In the genomic region with DNA sequence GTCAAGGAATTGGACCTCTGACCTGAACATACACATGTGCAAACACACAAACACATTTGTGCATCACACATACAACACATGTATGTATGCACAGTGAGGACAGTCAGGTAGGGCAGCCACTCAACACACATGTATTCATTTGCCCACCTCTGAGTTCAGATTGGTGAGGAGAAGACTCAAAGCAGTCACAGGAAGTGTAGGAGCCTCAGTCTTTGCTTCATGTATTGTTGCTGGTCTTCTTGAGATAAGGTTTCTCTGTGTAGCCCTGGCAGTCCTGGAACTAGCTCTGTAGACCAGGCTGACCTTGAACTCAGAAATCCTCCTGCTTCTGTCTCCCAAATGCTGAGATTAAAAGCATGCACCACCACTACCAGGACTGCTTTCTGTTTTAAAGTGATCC, we compare ENCODE assay signal across 19 mouse cellular contexts. TPM values are rescaled to one million over a fixed set of nuclear protein-coding genes. Genes with fewer than 3 reads are reported as not detected.
DNase-seq lines count a peak whose midpoint lies in the region; ATAC-seq and TF ChIP-seq lines count a peak whose summit lies in the region.
"Had no signal": no experiment of that assay in that cellular context is flagged by ENCODE, and none has a peak within 500 bp of the region (broad histone marks: within the 10 kb centered on the region; RNA-seq: fewer than 3 reads in every experiment).

No protein-coding gene starts in this region.

- H3K79me2 ChIP-seq in MEL (ENCODE audit: control insufficient read depth, insufficient read depth, low read length, poor library complexity): peaks cover 24% of the 10 kb centered on the region

- intact Hi-C loops in left cerebral cortex, postnatal 36 days (cut with DNase I): no loop called here

- no peak overlapping the region for H3K4me2 ChIP-seq in heart, embryonic 11.5 days
- H3K4me2 ChIP-seq in liver, embryonic 13.5 days: peak overlapping the region; percentile 71
- H3K4me2 ChIP-seq in liver, postnatal 0 days (ENCODE audit: low read depth, low read length): peak overlapping the region; percentile 22; the same call in 1 of the 2 replicates
- H3K4me2 ChIP-seq: forebrain, embryonic 15.5 days; heart, embryonic 15.5 days; hindbrain, embryonic 14.5 days had no signal

- H3K9ac ChIP-seq in heart, embryonic 11.5 days (ENCODE audit: low read depth, low read length): no peak overlapping the region
- H3K9ac ChIP-seq in MEL (ENCODE audit: control insufficient read depth, low read depth, low read length, poor library complexity, severe bottlenecking): no peak overlapping the region
- H3K9ac ChIP-seq in liver, embryonic 13.5 days: peak overlapping the region; percentile 75
- no peak overlapping the region for H3K9ac ChIP-seq in liver, postnatal 0 days (replicated peaks)
- H3K9ac ChIP-seq: forebrain, embryonic 15.5 days; heart, embryonic 15.5 days; hindbrain, embryonic 14.5 days had no signal

- TF ChIP-seq POLR2A in MEL (IDR thresholded peaks at IDR 0.05; ENCODE audit: control insufficient read depth in 1 of 2, insufficient read depth in 1 of 2, low read depth in 1 of 2, low read length in 2 of 2, poor library complexity in 1 of 2): no peak

- H3K36me3 ChIP-seq in heart, embryonic 11.5 days (ENCODE audit: control insufficient read depth, insufficient read depth, low read length): no peaks in the 10 kb centered on the region
- H3K36me3 ChIP-seq in MEL (ENCODE audit: control insufficient read depth in 1 of 2, insufficient read depth in 2 of 2, low read length in 2 of 2): peaks cover 0 to 67% of the 10 kb centered on the region in 2 experiments; a peak in 2 of 4 replicates
- H3K36me3 ChIP-seq in liver, embryonic 13.5 days: 0 out of 2 replicates have a peak, but pooled peaks cover 8% of the 10 kb centered on the region
- peaks cover 5% of the 10 kb centered on the region; the same call in 1 of the 2 replicates for H3K36me3 ChIP-seq in liver, postnatal 0 days (replicated peaks; ENCODE audit: insufficient read depth, low read length)
- H3K36me3 ChIP-seq: embryonic facial prominence, embryonic 10.5 days; forebrain, embryonic 15.5 days; heart, embryonic 15.5 days; hindbrain, embryonic 10.5 days had no signal

- TF ChIP-seq CTCF in MEL (IDR thresholded peaks at IDR 0.05 in 2 of 3, conservative IDR thresholded peaks at IDR 0.05 in 1 of 3; ENCODE audit: control insufficient read depth in 1 of 3, insufficient read depth in 1 of 3, low read depth in 2 of 3, low read length in 3 of 3, poor library complexity in 1 of 3, severe bottlenecking in 1 of 3): no peak
- TF ChIP-seq CTCF in liver, postnatal 0 days (IDR thresholded peaks at IDR 0.05; ENCODE audit: low read depth): no peak

- no peak overlapping the region for H3K4me3 ChIP-seq in heart, embryonic 11.5 days (ENCODE audit: low read depth, low read length)
- H3K4me3 ChIP-seq in MEL (ENCODE audit: control insufficient read depth in 1 of 2, insufficient read depth in 1 of 2, low read depth in 2 of 2, low read length in 2 of 2): no peak overlapping the region
- H3K4me3 ChIP-seq in liver, embryonic 13.5 days (replicated peaks): peak overlapping the region; percentile 9; the same call in 1 of the 2 replicates
- H3K4me3 ChIP-seq in liver, postnatal 0 days (ENCODE audit: low read depth, low read length): no peak overlapping the region
- H3K4me3 ChIP-seq: embryonic facial prominence, embryonic 10.5 days; forebrain, embryonic 15.5 days; heart, embryonic 15.5 days; hindbrain, embryonic 10.5 days had no signal

- 0 out of 4 replicates have a peak, but pooled peaks have one; percentile 15 to 28 for TF ChIP-seq EP300 in MEL (IDR thresholded peaks at IDR 0.05; ENCODE audit: low read depth in 1 of 2, low read length in 2 of 2)
- no peak for TF ChIP-seq EP300 in liver, postnatal 0 days (IDR thresholded peaks at IDR 0.05; ENCODE audit: low read depth)

- H3K27me3 ChIP-seq in heart, embryonic 11.5 days (ENCODE audit: control insufficient read depth, insufficient read depth, low read length): no peaks in the 10 kb centered on the region
- H3K27me3 ChIP-seq in MEL (ENCODE audit: control insufficient read depth in 1 of 2, insufficient read depth in 2 of 2, low read length in 2 of 2): no peaks in the 10 kb centered on the region
- no peaks in the 10 kb centered on the region for H3K27me3 ChIP-seq in liver, embryonic 13.5 days
- no peaks in the 10 kb centered on the region for H3K27me3 ChIP-seq in liver, postnatal 0 days (ENCODE audit: insufficient read depth, low read length)
- H3K27me3 ChIP-seq: forebrain, embryonic 15.5 days; heart, embryonic 15.5 days; Patski had no signal

- TF ChIP-seq RAD21 in MEL (IDR thresholded peaks at IDR 0.05; ENCODE audit: low read depth, low read length): no peak

- no peak for ATAC-seq in heart, embryonic 11.5 days (replicated peaks; ENCODE audit: insufficient number of reproducible peaks, low FRiP score, low TSS enrichment)
- no peak for ATAC-seq in liver, embryonic 13.5 days (ENCODE audit: low read depth)
- no peak for ATAC-seq in liver, postnatal 0 days
- ATAC-seq: activated CD4-positive, CD25-positive, alpha-beta regulatory T cell, adult 4 months; forebrain, embryonic 15.5 days; Patski had no signal

- H3K9me3 ChIP-seq in heart, embryonic 11.5 days (replicated peaks; ENCODE audit: control insufficient read depth, low read length): no peaks in the 10 kb centered on the region
- no peaks in the 10 kb centered on the region for H3K9me3 ChIP-seq in MEL (replicated peaks; ENCODE audit: insufficient read depth, low read length)
- no peaks in the 10 kb centered on the region for H3K9me3 ChIP-seq in liver, embryonic 13.5 days (replicated peaks)
- H3K9me3 ChIP-seq in liver, postnatal 0 days (ENCODE audit: low read length): no peaks in the 10 kb centered on the region
- H3K9me3 ChIP-seq: embryonic facial prominence, embryonic 10.5 days; forebrain, embryonic 15.5 days; heart, embryonic 15.5 days; hindbrain, embryonic 10.5 days had no signal

- peaks cover 15% of the 10 kb centered on the region; the same call in 1 of the 2 replicates for H3K4me1 ChIP-seq in heart, embryonic 11.5 days (ENCODE audit: control insufficient read depth, insufficient read depth, low read length)
- H3K4me1 ChIP-seq in MEL (ENCODE audit: control insufficient read depth in 1 of 2, insufficient read depth in 2 of 2, low read length in 2 of 2): peaks cover 44 to 62% of the 10 kb centered on the region in 2 experiments
- H3K4me1 ChIP-seq in liver, embryonic 13.5 days (replicated peaks): peaks cover 97% of the 10 kb centered on the region
- H3K4me1 ChIP-seq in liver, postnatal 0 days (ENCODE audit: insufficient read depth): peaks cover 62% of the 10 kb centered on the region
- H3K4me1 ChIP-seq: embryonic facial prominence, embryonic 10.5 days; hindbrain, embryonic 10.5 days had no signal

- no peak for DNase-seq in heart, adult 18-20 months
- peak; percentile 50 for DNase-seq in MEL (ENCODE audit: low read depth, low spot score)
- DNase-seq in liver, embryonic 13.5 days: no peak
- DNase-seq in liver, postnatal 0 days: no peak
- DNase-seq in cerebellum, adult 11 months: no peak
- no peak for DNase-seq in left cerebral cortex, postnatal 36 days (ENCODE audit: low spot score in 2 of 2)
- DNase-seq: adrenal gland, postnatal 14 days; cerebellum, adult 2 months; cerebellum, postnatal 10 days; gastrocnemius, postnatal 14 days; heart, postnatal 14 days had no signal

- 0 out of 2 replicates have a peak overlapping the region, but pooled peaks have one; percentile 10 for H3K27ac ChIP-seq in heart, embryonic 11.5 days (ENCODE audit: low read depth, low read length)
- peak overlapping the region; percentile 20; the same call in 1 of the 2 replicates for H3K27ac ChIP-seq in MEL (ENCODE audit: control insufficient read depth, low read depth, low read length)
- peak overlapping the region; percentile 99 for H3K27ac ChIP-seq in liver, embryonic 13.5 days
- peak overlapping the region; percentile 91 for H3K27ac ChIP-seq in liver, postnatal 0 days (ENCODE audit: low read depth)
- H3K27ac ChIP-seq: embryonic facial prominence, embryonic 10.5 days; forebrain, embryonic 15.5 days; heart, embryonic 15.5 days; hindbrain, embryonic 10.5 days; hindbrain, embryonic 14.5 days had no signal

TF ChIP-seq in MEL, 35 proteins besides CTCF, POLR2A, EP300 and RAD21 (continues in another document):
- TF ChIP-seq GATA1 (IDR thresholded peaks at IDR 0.05; ENCODE audit: low read depth, low read length): 0 out of 2 replicates have a peak, but pooled peaks have one; percentile 4
- no peak for TF ChIP-seq RCOR1 (IDR thresholded peaks at IDR 0.05; ENCODE audit: low read depth, low read length)
- no peak for TF ChIP-seq MAX (IDR thresholded peaks at IDR 0.05; ENCODE audit: low read length)

RNA-seq across cellular contexts. Expression of a gene that starts 21.2 kb away (rescaled TPM):
- polyA plus RNA-seq in heart, embryonic 11.5 days (2014; fragmentation: Nextera tagmentation; extraction: Ambion mirVana): 5.3 and 7.3 TPM in 2 replicates
- total RNA-seq in heart, adult 18-20 months (2021): 10 to 100 TPM; 23.2 to 23.4 TPM
- total RNA-seq in MEL (2012; rRNA removed): 6.9 and 7.0 TPM in 2 replicates
- 10 to 100 TPM in 1 of 2 experiments, not detected in 1; 10.8 TPM for polyA plus RNA-seq in MEL (2012; ENCODE audit: insufficient read depth in 1 of 2, insufficient read length in 2 of 2, low read depth in 1 of 2, low replicate concordance in 2 of 2, missing spikeins in 1 of 2)
- polyA plus RNA-seq in liver, embryonic 13.5 days (2015; fragmentation: Nextera tagmentation; extraction: Ambion mirVana): 6.9 and 7.6 TPM in 2 replicates
- 3.3 and 3.6 TPM in 2 replicates for polyA plus RNA-seq in liver, postnatal 0 days (2015; fragmentation: Nextera tagmentation; extraction: Ambion mirVana)
- 100 to 1,000 TPM; 180 to 207 TPM for total RNA-seq in left cerebral cortex, postnatal 36 days (2021)

RNA-seq across cellular contexts. Expression of a gene that starts 36.9 kb away (rescaled TPM):
- polyA plus RNA-seq in heart, embryonic 11.5 days (2014; fragmentation: Nextera tagmentation; extraction: Ambion mirVana): 498 and 592 TPM in 2 replicates
- 100 to 1,000 TPM; 479 to 585 TPM for total RNA-seq in heart, adult 18-20 months (2021)
- 2,653 and 2,779 TPM in 2 replicates for total RNA-seq in MEL (2012; rRNA removed)
- 1,000 to 10,000 TPM in 1 of 2 experiments, 100 to 1,000 TPM in 1; 850 to 2,901 TPM for polyA plus RNA-seq in MEL (2012; ENCODE audit: insufficient read depth in 1 of 2, insufficient read length in 2 of 2, low read depth in 1 of 2, low replicate concordance in 2 of 2, missing spikeins in 1 of 2)
- polyA plus RNA-seq in liver, embryonic 13.5 days (2015; fragmentation: Nextera tagmentation; extraction: Ambion mirVana): 556 and 610 TPM in 2 replicates
- 315 and 325 TPM in 2 replicates for polyA plus RNA-seq in liver, postnatal 0 days (2015; fragmentation: Nextera tagmentation; extraction: Ambion mirVana)
- 100 to 1,000 TPM; 401 to 441 TPM for total RNA-seq in left cerebral cortex, postnatal 36 days (2021)

RNA-seq across cellular contexts. Expression of a gene that starts 50.0 kb away (rescaled TPM):
- 23.7 and 33.8 TPM in 2 replicates for polyA plus RNA-seq in heart, embryonic 11.5 days (2014; fragmentation: Nextera tagmentation; extraction: Ambion mirVana)
- 100 to 1,000 TPM; 172 to 174 TPM for total RNA-seq in heart, adult 18-20 months (2021)
- 41.4 and 46.5 TPM in 2 replicates for total RNA-seq in MEL (2012; rRNA removed)
- 10 to 100 TPM; 43.6 to 55.0 TPM for polyA plus RNA-seq in MEL (2012; ENCODE audit: insufficient read depth in 1 of 2, insufficient read length in 2 of 2, low read depth in 1 of 2, low replicate concordance in 2 of 2, missing spikeins in 1 of 2)
- polyA plus RNA-seq in liver, embryonic 13.5 days (2015; fragmentation: Nextera tagmentation; extraction: Ambion mirVana): 12.5 TPM in 2 replicates
- polyA plus RNA-seq in liver, postnatal 0 days (2015; fragmentation: Nextera tagmentation; extraction: Ambion mirVana): 9.6 and 10.6 TPM in 2 replicates
- total RNA-seq in left cerebral cortex, postnatal 36 days (2021): 10 to 100 TPM; 93.7 to 99.3 TPM

Comparison
In these comparisons a context has a peak if more than half of its experiments do, and no peak if none do; other contexts are left out.
1. H3K27ac ChIP-seq: peak in every context shown above with its lines; median percentile 99 in liver, embryonic 13.5 days; 91 in liver, postnatal 0 days; 20 in MEL; 10 in heart, embryonic 11.5 days.